Mouse (Mus musculus): ENCODE measurements around the gene Zfp646.

Zfp646 gene

GRCm38 (mm10) chr7:127915293-127915692 is 39.3 kb downstream of the Zfp646 start:
- CTCF ChIA-PET, result interaction anchor here (0.6 kb wide), 1 partner anchor 11 kb away, joined by 3 read pairs; no protein-coding TSS in a partner anchor

DNA sequence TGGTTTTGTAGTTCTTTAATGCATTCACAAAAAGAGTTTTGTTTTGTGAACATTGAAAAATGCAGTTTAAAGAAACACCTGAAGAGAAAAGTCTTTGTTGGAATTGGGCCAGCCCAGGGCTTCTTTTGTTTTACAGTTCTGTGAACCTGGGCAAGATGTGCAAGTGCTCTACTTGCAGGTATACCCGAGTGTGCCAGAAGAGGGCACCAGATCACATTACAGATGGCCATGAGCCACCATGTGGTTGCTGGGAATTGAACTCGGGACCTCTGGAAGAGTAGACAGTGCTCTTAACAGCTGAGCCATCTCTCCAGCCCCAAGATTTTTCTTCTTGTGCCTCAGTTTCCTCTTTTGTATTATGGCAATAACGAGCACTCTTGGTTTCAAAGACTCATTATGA is 42.2 kb downstream of the Zfp646 start:
- CTCF ChIA-PET, result no interaction called here

DNA sequence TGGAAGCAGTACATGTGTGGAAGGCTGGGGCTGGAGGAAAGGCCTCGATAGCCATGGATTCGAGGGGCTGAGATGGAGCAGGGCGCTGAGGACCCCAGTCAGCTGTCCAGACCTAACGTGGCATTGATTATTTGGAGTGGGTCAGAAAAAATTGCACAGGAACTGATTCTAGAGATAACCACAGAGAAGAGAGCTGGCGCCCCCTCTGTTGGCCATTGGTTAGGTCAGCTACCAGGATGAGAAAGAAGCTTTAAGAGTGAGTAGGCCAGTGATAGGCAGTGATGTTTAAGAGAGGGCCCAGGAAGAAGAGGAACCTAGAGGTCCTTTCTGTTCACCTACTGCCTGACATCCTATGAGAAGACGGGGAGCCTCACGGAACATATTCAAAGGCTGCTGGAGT is 43.3 kb downstream of the Zfp646 start:
- CTCF ChIA-PET, result interaction anchor here (1.2 kb wide), 1 partner anchor 17 kb away, joined by 6 read pairs; no protein-coding TSS in a partner anchor

GRCm38 (mm10) chr7:127921516-127921915 is 45.5 kb downstream of the Zfp646 start:
- CTCF ChIA-PET, result interaction anchor here (1.1 kb wide), 1 partner anchor 178 kb away, joined by 3 read pairs; no protein-coding TSS in a partner anchor

DNA sequence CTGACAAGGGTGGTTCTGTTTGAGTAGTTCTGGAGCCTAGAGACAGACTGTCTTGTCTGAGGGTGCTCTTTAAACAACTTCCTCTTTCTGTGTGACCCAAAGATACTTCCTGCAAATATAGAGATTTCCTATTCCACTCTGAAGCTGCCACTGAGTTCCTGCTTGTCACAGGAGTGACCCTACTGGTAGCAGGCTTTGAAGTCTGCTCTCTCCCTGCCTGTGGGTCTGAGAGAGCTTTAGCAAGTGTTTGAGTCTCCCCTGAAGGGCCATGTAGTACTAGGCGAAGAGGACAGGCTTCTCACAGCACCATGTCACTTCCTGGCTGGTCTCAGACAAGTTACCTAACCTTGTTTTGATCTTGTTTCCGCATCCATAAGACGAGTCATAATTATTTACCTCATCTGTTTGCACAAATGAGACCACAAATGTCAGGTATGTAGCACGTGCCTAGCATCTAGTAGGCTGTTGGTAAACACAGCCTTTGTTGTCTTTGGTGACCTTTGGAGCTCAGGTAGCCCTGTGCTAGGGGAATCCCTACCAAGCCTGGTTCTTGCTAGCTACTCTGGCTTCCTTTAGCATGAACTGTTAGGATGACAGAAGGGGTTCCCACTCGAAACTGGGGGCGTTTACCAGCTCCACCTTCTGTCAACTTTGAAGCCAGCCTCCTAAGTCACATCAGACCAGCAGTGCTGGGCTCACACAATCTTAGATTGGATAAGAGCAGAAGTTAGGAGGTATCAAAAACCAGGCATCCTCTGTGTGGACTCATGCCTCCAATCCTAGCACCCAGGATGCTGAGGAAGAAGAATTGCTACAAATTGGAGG is 46.6 kb downstream of the Zfp646 start:
- CTCF ChIA-PET, result interaction anchor here (0.6 to 1.8 kb wide), 3 partner anchors 27 to 179 kb away, joined by 3 to 9 read pairs (median 4); partner anchors contain the start of genes Gm21974 and Vkorc1

GRCm38 (mm10) chr7:127923714-127924113 is 47.7 kb downstream of the Zfp646 start:
- CTCF ChIA-PET, result interaction anchor here (1.8 kb wide), 1 partner anchor 28 kb away, joined by 9 read pairs; the partner anchor contains the start of genes Gm21974 and Vkorc1

DNA sequence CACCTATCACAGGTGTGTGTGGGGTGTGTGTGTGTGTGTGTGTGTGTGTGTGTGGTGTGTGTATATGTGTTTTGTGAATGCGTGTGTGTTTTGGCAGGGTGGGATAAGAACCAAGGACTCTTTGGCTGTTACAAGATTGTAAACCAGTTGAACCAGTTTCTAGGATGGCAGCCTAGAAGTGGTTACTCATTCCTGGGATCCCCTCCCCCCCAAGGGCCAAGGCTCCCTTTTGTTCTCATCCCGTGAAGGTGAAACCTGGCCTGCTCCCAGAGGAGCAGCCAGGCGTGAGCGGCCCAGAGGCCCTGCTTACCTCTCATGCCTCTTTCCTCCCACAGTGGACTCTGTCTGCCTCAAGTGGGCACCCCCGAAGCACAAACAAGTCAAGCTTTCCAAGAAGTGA is 49.2 kb downstream of the Zfp646 start:
- CTCF ChIA-PET, result no interaction called here

DNA sequence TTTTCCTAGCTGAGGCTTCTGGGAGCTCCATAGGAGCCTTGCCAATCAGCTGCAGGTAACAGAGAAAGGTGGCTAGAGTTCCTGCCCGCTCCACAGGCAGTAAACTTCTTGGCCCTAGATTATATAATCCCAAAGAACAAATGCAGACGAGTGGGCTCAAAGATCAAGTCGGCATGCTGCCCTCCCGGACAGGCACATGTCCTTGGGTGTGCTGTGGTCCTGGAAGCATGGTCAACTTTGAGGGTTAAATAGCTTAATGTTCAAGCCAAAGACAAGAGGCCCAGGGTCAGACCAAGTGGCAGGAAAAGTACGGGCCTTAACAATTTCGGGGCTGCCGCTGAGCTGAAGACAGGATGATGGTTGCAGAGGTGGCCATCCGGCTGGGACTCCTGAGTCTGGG is 50.0 kb downstream of the Zfp646 start:
- CTCF ChIA-PET, result no interaction called here

DNA sequence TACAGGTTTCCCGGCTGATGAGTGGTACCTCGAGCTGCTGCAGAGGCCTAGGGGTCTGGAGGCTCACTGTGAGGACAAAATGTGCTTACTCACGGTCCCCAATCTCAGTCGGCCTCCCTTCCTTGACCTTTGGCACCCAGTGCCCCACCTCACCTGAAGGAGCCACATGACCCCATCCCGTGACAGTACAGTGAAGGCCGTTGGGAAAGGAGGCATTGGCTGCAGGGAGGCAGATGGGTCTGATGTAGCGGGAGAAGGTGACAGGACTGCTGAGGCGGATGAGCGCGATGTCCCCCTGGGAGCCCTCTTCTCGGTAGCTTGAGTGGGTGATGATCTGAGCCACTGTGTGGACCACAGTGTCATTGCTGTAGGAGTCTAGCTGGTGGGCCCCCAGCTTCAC is 50.8 kb downstream of the Zfp646 start:
- CTCF ChIA-PET, result no interaction called here

GRCm38 (mm10) chr7:127927726-127928125 is 51.7 kb downstream of the Zfp646 start:
- CTCF ChIA-PET, result no interaction called here

GRCm38 (mm10) chr7:127928596-127928995 is 52.6 kb downstream of the Zfp646 start:
- CTCF ChIA-PET, result no interaction called here

DNA sequence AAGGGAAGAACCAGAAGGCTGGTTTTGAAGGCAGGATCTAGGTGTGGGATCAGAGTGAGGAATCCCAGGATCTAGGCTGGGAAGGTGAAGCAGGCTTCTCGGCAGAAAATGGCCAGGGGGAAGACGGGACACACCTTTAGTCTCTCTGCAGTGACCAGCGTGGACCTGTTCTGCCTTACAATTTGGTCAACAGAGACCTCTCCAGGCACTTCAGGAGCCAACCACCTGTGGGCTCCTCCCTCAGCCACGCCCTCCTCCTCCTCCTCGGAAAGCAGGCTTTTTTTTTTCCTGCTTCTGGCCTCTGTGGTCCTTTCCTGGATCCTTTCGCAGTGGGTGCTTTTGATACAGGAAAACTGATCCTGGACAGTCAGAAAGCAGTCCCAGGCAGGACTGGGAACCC is 53.9 kb downstream of the Zfp646 start, which contains the start of gene Prss8:
Gene Prss8, minus strand, starts transcription at position 182 of the 400 bp plus-strand sequence.
- CTCF ChIA-PET, result interaction anchor here (0.5 kb wide), 1 partner anchor 66 kb away, joined by 4 read pairs; no protein-coding TSS in a partner anchor

DNA sequence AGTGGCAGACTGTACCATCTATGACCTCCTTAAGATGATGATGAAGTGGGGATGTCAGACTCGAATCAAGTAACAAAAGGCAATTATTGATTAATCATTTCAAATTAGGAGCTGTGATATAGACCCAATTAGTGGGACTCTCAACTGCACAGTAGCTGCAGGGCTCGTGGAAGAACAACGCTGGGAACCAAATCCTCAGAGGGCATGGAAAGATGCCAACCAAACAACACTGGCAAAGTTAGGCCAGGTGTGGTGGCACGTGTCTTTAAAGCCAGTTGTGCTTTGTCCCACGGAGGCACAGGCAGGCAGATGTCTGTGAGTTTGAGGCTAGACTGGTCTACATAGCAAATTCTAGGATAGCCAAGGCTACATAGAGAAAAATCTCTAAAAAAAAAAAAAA is 54.6 kb downstream of the Zfp646 start:
- CTCF ChIA-PET, result interaction anchor here (0.5 kb wide), 1 partner anchor 66 kb away, joined by 4 read pairs; no protein-coding TSS in a partner anchor

DNA sequence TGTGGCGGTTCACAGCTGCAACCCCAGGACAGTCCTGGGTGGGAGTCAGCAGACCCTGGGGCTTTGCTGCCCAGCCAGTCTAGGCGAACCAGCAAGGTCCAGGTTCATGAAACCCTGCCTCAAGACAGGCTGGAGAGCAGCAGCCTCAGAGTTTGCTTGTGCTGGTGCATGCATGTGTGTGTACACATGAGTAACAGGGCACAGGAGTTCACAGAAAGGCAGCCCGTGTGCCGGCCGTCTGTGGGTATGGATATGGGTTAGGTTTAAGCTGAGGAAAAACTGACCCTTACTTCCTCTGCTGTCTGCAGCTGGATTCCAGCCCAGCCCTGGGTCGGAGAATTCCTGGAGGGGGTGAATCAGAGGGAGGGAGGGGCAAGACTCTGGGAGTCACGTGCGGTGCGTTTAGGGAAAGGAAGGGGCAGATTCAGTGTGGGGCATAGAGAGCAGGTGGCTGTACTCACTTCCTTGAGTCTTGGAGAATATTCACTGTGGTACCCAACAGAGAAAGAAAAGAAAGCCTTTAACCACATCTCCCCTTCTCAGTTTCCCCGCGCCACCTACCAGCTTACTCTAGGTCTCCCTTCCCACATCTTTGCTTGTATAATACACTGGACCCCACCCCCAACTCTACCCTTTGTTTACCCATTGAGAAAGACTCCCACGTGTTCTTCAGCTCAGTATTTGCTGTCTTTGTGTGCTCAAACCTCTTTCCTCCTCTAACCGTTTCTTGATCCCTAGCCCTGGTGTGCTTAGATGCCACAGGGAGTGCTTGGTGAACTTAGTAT is 55.5 kb downstream of the Zfp646 start:
- CTCF ChIA-PET, result no interaction called here

GRCm38 (mm10) chr7:127932273-127933031 is 56.4 kb downstream of the Zfp646 start:
- CTCF ChIA-PET, result interaction anchor here (0.5 kb wide), 1 partner anchor 170 kb away, joined by 6 read pairs; no protein-coding TSS in a partner anchor

DNA sequence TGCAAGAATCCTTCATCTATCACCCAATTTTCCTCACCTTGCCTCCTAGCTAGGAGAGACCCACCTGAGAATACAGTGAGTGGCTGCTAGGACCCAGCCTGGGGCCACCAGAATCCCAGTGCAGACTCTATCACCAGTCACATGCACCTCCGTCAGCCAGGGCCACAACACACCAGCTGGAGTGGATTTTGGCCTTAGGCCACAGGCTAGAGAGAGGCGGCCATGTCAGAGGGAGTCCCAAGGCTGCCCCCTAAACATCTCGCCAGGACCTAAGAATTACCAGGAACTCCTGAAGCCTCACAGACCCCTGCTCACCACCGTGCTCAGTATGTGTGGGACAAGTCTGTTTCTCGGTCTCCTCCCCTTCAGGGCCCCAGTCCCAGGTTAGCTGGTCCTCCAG is 58.1 kb downstream of the Zfp646 start:
- CTCF ChIA-PET, result no interaction called here

- CTCF ChIA-PET, result no interaction called here
Measured at GRCm38 (mm10) chr7:127935028-127935722, 59.2 kb downstream of the Zfp646 start.
